Mouse (Mus musculus) stomach, postnatal 0 days (tissue): ENCODE measurements around the gene S100b. TPM values are rescaled to one million over a fixed set of nuclear protein-coding genes. Genes with fewer than 3 reads are reported as not detected.

Source experiments
- ATAC-seq: fragments of 200-750 bp; cut with Nextera tagmentation; 2 replicates; pipeline ENCODE4 v1.8.0; 2017; ENCODE audit not compliant: low FRiP score, low TSS enrichment
- DNase-seq: peaks from one replicate; pipeline ENCODE4 v3.0.0-alpha.2; 2016; ENCODE audit warnings: low spot score
- H3K27ac ChIP-seq: fragments of 300-500 bp; sonication (generic); replicated peaks from 2 replicates; pipeline ENCODE4 v1.5.1; 2014; ENCODE audit warnings: mild to moderate bottlenecking, control low read depth
- H3K27me3 ChIP-seq: fragments of 300-500 bp; sonication (generic); 2 replicates; pipeline ENCODE4 v1.6.1; 2014; ENCODE audit warnings: low read length; ENCODE audit not compliant: control insufficient read depth, insufficient read depth
- H3K36me3 ChIP-seq: fragments of 300-500 bp; sonication (generic); 2 replicates; pipeline ENCODE4 v1.6.1; 2014; ENCODE audit warnings: low read length, mixed read lengths; ENCODE audit not compliant: control insufficient read depth, insufficient read depth
- H3K4me1 ChIP-seq: fragments of 300-500 bp; sonication (generic); replicated peaks from 2 replicates; pipeline ENCODE4 v1.6.1; 2014; ENCODE audit warnings: antibody characterized with exemption; ENCODE audit not compliant: control insufficient read depth, insufficient read depth
- H3K4me2 ChIP-seq: fragments of 300-500 bp; sonication (generic); replicated peaks from 2 replicates; pipeline ENCODE4 v1.6.1; 2014; ENCODE audit warnings: low read depth, mild to moderate bottlenecking, control low read depth, moderate library complexity
- H3K4me3 ChIP-seq: fragments of 300-500 bp; sonication (generic); 2 replicates; pipeline ENCODE4 v1.5.1; 2014; ENCODE audit warnings: low read depth, low read length, control low read depth
- H3K9ac ChIP-seq: fragments of 300-500 bp; sonication (generic); 2 replicates; pipeline ENCODE4 v1.6.1; 2014; ENCODE audit warnings: mild to moderate bottlenecking, low read length, control low read depth, mixed read lengths
- H3K9me3 ChIP-seq: fragments of 300-500 bp; sonication (generic); 2 replicates; pipeline ENCODE4 v1.6.1; 2016; ENCODE audit warnings: low read length; ENCODE audit not compliant: control insufficient read depth
- CTCF ChIP-seq: IDR thresholded peaks from 2 replicates; pipeline ENCODE4 v1.5.1; 2016; ENCODE audit warnings: antibody characterized with exemption, low read depth, mild to moderate bottlenecking, moderate library complexity
- EP300 ChIP-seq: optimal IDR thresholded peaks from 2 replicates; pipeline ENCODE3; 2016; ENCODE audit warnings: antibody characterized with exemption
- WGBS: fragments of 180-500 bp; shearing (Covaris S2); extraction: QIAGEN DNeasy Blood & Tissue Kit; methylation state at CpG from one replicate; pipeline ENCODE4 v1.1.7; 2014; 5-methylcytosine and 5-hydroxymethylcytosine counted together
- polyA plus RNA-seq: library from polyadenylated mRNA; unstranded; fragments of >200 nt; fragmentation: Nextera tagmentation; extraction: Ambion mirVana; gene quantifications from 2 replicates; pipeline ENCODE4 v1.2.1, GENCODE M21; 2015

The S100b gene
- polyA plus RNA-seq = 2.1 and 2.6 TPM in 2 replicates

GRCm38 (mm10) chr10:76253536-76253935 is at the start of gene S100b:
Gene S100b (plus strand): TSS chr10:76253853.
- no peaks in the 10 kb centered on the region for H3K27me3 ChIP-seq
- 14% methylated on average over 4 of the region's 4 CpGs for WGBS
- peak; percentile 45 for DNase-seq

GRCm38 (mm10) chr10:76207262-76207796 is 46.3 kb upstream of the S100b start:
- Histone ChIP-seq H3K9me3 (no peaks in the 10 kb centered on the region), H3K4me2 (no peak overlapping the region), H3K4me1 (no peaks in the 10 kb centered on the region), H3K4me3 (no peak overlapping the region), H3K27me3 (no peaks in the 10 kb centered on the region), H3K27ac (no peak overlapping the region), H3K9ac (no peak overlapping the region), H3K36me3 (no peaks in the 10 kb centered on the region; the same call in 1 of the 2 replicates)
- no peak for ATAC-seq
- WGBS = 81% methylated on average over 13 of the region's 13 CpGs
- DNase-seq = peak; percentile 10
- no peak for TF ChIP-seq CTCF

More at GRCm38 (mm10) chr10:76253536-76253935, at the start of gene S100b:
- Histone ChIP-seq H3K9me3 (no peaks in the 10 kb centered on the region), H3K4me1 (0 out of 2 replicates have a peak, but pooled peaks cover 2% of the 10 kb centered on the region), H3K9ac (no peak within 1 kb of the TSS), H3K27ac (no peak within 1 kb of the TSS), H3K36me3 (no peaks in the 10 kb centered on the region), H3K4me3 (no peak within 1 kb of the TSS), H3K4me2 (no peak within 1 kb of the TSS)
- TF ChIP-seq EP300 (no peak), CTCF (no peak)
- ATAC-seq = peak; percentile 62; the same call in 1 of the 2 replicates

- Histone ChIP-seq H3K9me3 (0 out of 2 replicates have a peak, but pooled peaks cover under 1% of the 10 kb centered on the region), H3K9ac (no peak overlapping the region), H3K4me1 (no peaks in the 10 kb centered on the region), H3K27me3 (no peaks in the 10 kb centered on the region), H3K36me3 (peaks cover 5% of the 10 kb centered on the region; the same call in 1 of the 2 replicates), H3K4me3 (no peak overlapping the region), H3K27ac (no peak overlapping the region), H3K4me2 (no peak overlapping the region)
- WGBS = 91% methylated on average over 8 of the region's 8 CpGs
- DNase-seq (peak; percentile 9), ATAC-seq (no peak)
- TF ChIP-seq CTCF (no peak), EP300 (no peak)
Measured at GRCm38 (mm10) chr10:76209241-76209640, 44.4 kb upstream of the S100b start.

GRCm38 (mm10) chr10:76210806-76211205 is 42.8 kb upstream of the S100b start:
- Histone ChIP-seq H3K4me3 (no peak overlapping the region), H3K9ac (no peak overlapping the region), H3K27ac (no peak overlapping the region), H3K27me3 (no peaks in the 10 kb centered on the region), H3K9me3 (peaks cover 2% of the 10 kb centered on the region; the same call in 1 of the 2 replicates), H3K4me1 (no peaks in the 10 kb centered on the region), H3K4me2 (no peak overlapping the region), H3K36me3 (peaks cover 17% of the 10 kb centered on the region)
- WGBS = 95% methylated on average over 7 of the region's 7 CpGs
- ATAC-seq (no peak), DNase-seq (peak; percentile 11)
- TF ChIP-seq EP300 = no peak
- no peak for TF ChIP-seq CTCF

- DNase-seq = no peak
- Histone ChIP-seq H3K4me3 (no peak overlapping the region), H3K27ac (no peak overlapping the region), H3K27me3 (no peaks in the 10 kb centered on the region), H3K4me2 (no peak overlapping the region), H3K4me1 (no peaks in the 10 kb centered on the region), H3K36me3 (peaks cover 17% of the 10 kb centered on the region), H3K9ac (no peak overlapping the region), H3K9me3 (peaks cover 2% of the 10 kb centered on the region; the same call in 1 of the 2 replicates)
- TF ChIP-seq EP300 = no peak
- no peak for TF ChIP-seq CTCF
- ATAC-seq = no peak
- WGBS = 90% methylated on average over 6 of the region's 6 CpGs
Measured at GRCm38 (mm10) chr10:76212121-76212520, 41.5 kb upstream of the S100b start.

GRCm38 (mm10) chr10:76214161-76214560 is 39.5 kb upstream of the S100b start:
- DNase-seq = peak; percentile 8
- Histone ChIP-seq H3K27ac (no peak overlapping the region), H3K4me1 (no peaks in the 10 kb centered on the region), H3K9ac (no peak overlapping the region), H3K27me3 (no peaks in the 10 kb centered on the region), H3K4me2 (no peak overlapping the region), H3K9me3 (peaks cover 2% of the 10 kb centered on the region; the same call in 1 of the 2 replicates), H3K36me3 (peaks cover 17% of the 10 kb centered on the region), H3K4me3 (no peak overlapping the region)
- no peak for TF ChIP-seq CTCF
- no peak for TF ChIP-seq EP300
- ATAC-seq = no peak
- 95% methylated on average over 4 of the region's 4 CpGs for WGBS
